Mouse (Mus musculus) forebrain, postnatal 0 days (tissue): ENCODE measurements at regions not wholly inside any gene's neighbourhood (a gene's known extent, or its start where the extent isn't known, plus 50 kb on each side); places are given as distances from the start of the nearest gene placed in this dataset.

Experiments
- ATAC-seq: fragments of 200-750 bp; cut with Nextera tagmentation; 2 replicates; pipeline ENCODE4 v1.8.0; 2017; ENCODE audit warnings: mild to moderate bottlenecking, moderate library complexity
- DNase-seq: peaks from one replicate; pipeline ENCODE4 v3.0.0-alpha.2; 2015
- H3K27ac ChIP-seq: fragments of 300-500 bp; sonication (generic); 2 replicates; pipeline ENCODE4 v1.5.1; 2014; ENCODE audit warnings: low read depth, mild to moderate bottlenecking, antibody characterized with exemption, low read length, moderate library complexity, mixed read lengths
- H3K27me3 ChIP-seq: fragments of 300-500 bp; sonication (generic); 2 replicates; pipeline ENCODE4 v1.6.1; 2014; ENCODE audit warnings: mild to moderate bottlenecking, low read length, mixed read lengths; ENCODE audit not compliant: insufficient read depth
- H3K36me3 ChIP-seq: fragments of 300-500 bp; sonication (generic); 2 replicates; pipeline ENCODE4 v1.6.1; 2014; ENCODE audit warnings: mild to moderate bottlenecking, moderate library complexity; ENCODE audit not compliant: insufficient read depth
- H3K4me1 ChIP-seq: fragments of 300-500 bp; sonication (generic); 2 replicates; pipeline ENCODE4 v1.6.1; 2014; ENCODE audit warnings: antibody characterized with exemption; ENCODE audit not compliant: insufficient read depth
- H3K4me2 ChIP-seq: fragments of 300-500 bp; sonication (generic); 2 replicates; pipeline ENCODE4 v1.6.1; 2014; ENCODE audit warnings: low read depth, mild to moderate bottlenecking, moderate library complexity
- H3K4me3 ChIP-seq: fragments of 300-500 bp; sonication (generic); 2 replicates; pipeline ENCODE4 v1.5.1; 2014; ENCODE audit warnings: low read depth, low read length, mixed read lengths
- H3K9ac ChIP-seq: fragments of 300-500 bp; sonication (generic); 2 replicates; pipeline ENCODE4 v1.6.1; 2014; ENCODE audit warnings: mild to moderate bottlenecking
- H3K9me3 ChIP-seq: fragments of 300-500 bp; sonication (generic); 2 replicates; pipeline ENCODE4 v1.6.1; 2016; ENCODE audit warnings: low read length
- CTCF ChIP-seq: sonication (generic); IDR thresholded peaks from 2 replicates; pipeline ENCODE4 v1.5.1; 2016; ENCODE audit warnings: antibody characterized with exemption, control low read depth, low read depth
- WGBS: fragments of 180-500 bp; shearing (Covaris S2); extraction: QIAGEN DNeasy Blood & Tissue Kit; methylation state at CpG from one replicate; pipeline ENCODE4 v1.1.7; 2014; 5-methylcytosine and 5-hydroxymethylcytosine counted together

GRCm38 (mm10) chr9:62614950-62615349 lies 62.7 kb upstream of the Itga11 start:
- ATAC-seq (no peak), DNase-seq (no peak)
- H3K4me1 ChIP-seq = no peaks in the 10 kb centered on the region
- H3K9me3 ChIP-seq = no peaks in the 10 kb centered on the region
- TF ChIP-seq CTCF = no peak
- no peak overlapping the region for H3K9ac ChIP-seq
- no peaks in the 10 kb centered on the region for H3K36me3 ChIP-seq
- no peak overlapping the region for H3K4me2 ChIP-seq
- no peak overlapping the region for H3K4me3 ChIP-seq
- no peak overlapping the region for H3K27ac ChIP-seq
- WGBS = 83% methylated on average over 4 of the region's 4 CpGs
- no peaks in the 10 kb centered on the region for H3K27me3 ChIP-seq

DNA sequence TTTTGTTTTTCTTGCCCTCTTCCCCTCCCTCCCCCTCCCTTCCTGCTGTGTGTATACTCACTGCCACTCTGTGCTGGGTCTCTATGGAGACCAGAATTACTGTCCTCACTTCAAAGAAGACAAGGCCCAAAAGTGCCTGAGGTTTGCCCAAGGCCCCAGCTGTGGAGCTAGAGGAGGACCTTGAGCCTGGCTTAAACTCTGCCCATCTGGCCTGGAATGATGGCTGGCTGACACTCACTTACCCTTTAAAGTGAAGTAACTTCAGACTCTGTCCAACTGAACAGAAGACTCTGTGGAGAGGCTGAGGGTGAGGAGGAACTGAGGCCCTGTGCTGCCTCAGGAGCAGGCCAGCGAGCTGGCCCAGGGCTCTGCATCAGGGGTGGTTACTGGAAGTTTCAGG lies 61.8 kb upstream of the Itga11 start:
- ATAC-seq (no peak), DNase-seq (no peak)
- Histone ChIP-seq H3K27me3 (no peaks in the 10 kb centered on the region), H3K9me3 (no peaks in the 10 kb centered on the region), H3K36me3 (no peaks in the 10 kb centered on the region), H3K27ac (no peak overlapping the region), H3K4me2 (no peak overlapping the region), H3K4me1 (no peaks in the 10 kb centered on the region), H3K4me3 (no peak overlapping the region), H3K9ac (no peak overlapping the region)
- WGBS = 38% methylated on average over 1 of the region's 1 CpGs
- no peak for TF ChIP-seq CTCF

DNA sequence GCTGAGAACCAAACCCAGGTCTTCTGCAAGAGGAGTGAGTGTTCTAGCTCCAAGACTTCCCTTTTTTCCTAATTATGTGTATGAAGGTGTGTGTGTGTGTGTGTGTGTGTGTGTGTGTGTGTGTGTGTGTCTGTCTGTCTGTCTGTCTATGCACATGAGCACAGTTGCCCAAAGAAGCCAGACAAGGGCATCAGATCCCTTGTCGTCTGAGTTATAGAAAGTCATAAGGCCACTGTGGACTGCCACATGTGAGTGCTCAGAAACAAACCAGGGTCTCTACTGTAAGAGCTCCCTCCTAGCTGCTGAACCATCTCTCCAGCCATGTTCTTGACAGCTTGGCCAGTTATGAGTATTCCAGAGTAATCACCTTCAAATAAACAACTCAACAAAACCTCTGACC lies 58.6 kb upstream of the Itga11 start:
- Histone ChIP-seq H3K9me3 (no peaks in the 10 kb centered on the region), H3K27ac (no peak overlapping the region)
- no peak for TF ChIP-seq CTCF

DNA sequence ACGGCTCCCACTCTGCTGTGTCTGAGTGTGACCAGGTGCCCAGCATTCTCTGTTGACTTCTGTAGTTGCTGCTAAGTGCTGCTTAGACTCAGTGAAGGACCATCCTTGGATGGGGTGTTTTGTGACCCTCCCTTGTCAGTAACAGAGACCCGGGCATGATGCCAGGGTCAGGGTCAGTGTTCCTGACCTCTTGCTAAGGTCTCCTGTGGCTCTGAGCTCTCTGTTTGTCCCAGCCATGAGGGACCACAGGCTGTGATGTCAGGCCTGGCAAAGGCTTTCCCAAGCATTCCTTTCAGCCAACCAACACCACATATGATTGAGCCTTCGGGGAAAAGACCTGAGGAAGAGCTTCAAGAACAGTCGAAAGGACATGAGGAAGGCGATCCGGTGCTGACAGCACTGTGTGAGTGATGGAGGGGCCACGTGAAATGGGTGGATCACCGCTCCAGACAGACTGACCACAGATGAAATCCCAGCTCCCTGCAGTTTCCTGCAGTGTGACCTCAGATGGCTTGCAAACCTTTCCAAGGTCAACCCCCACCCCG lies 56.7 kb upstream of the Itga11 start:
- Histone ChIP-seq H3K4me1 (no peaks in the 10 kb centered on the region), H3K4me3 (no peak overlapping the region), H3K36me3 (no peaks in the 10 kb centered on the region), H3K9ac (no peak overlapping the region), H3K9me3 (no peaks in the 10 kb centered on the region), H3K4me2 (no peak overlapping the region), H3K27me3 (no peaks in the 10 kb centered on the region), H3K27ac (no peak overlapping the region)
- DNase-seq (no peak), ATAC-seq (no peak)
- no peak for TF ChIP-seq CTCF
- 83% methylated on average over 9 of the region's 9 CpGs for WGBS

More for the DNA sequence above, 58.6 kb upstream of the Itga11 start:
- 97% methylated on average over 1 of the region's 1 CpGs for WGBS
- Histone ChIP-seq H3K27me3 (no peaks in the 10 kb centered on the region), H3K4me3 (no peak overlapping the region), H3K4me1 (no peaks in the 10 kb centered on the region), H3K4me2 (no peak overlapping the region), H3K36me3 (no peaks in the 10 kb centered on the region), H3K9ac (no peak overlapping the region)
- ATAC-seq (no peak), DNase-seq (no peak)

DNA sequence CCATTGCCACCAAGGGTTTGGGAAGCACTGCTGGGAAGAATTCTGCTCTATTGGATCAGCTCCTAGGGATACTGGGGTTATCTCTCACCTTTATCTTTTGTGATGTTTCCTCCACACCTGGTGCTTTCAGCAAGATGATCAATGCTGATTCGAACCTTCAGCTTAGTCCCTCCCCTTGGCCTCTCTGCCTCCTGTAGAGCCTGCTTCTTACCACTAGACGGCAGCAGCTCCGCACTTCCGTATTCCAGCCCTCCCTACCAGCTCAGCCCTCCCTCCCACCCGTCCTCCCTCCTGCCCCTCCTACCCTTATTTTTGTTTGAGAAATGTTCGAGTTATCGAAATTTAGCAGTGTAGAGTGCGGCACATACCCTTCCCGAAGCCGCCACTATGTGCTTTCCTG lies 55.5 kb upstream of the Itga11 start:
- no peak overlapping the region for H3K27ac ChIP-seq
- no peak overlapping the region for H3K9ac ChIP-seq
- WGBS = 65% methylated on average over 10 of the region's 10 CpGs
- no peak for DNase-seq
- no peaks in the 10 kb centered on the region for H3K36me3 ChIP-seq
- no peaks in the 10 kb centered on the region for H3K9me3 ChIP-seq
- no peak for ATAC-seq
- TF ChIP-seq CTCF = peak; percentile 47; the same call in 1 of the 2 replicates
- H3K4me2 ChIP-seq = no peak overlapping the region
- no peaks in the 10 kb centered on the region for H3K4me1 ChIP-seq
- no peaks in the 10 kb centered on the region for H3K27me3 ChIP-seq
- H3K4me3 ChIP-seq = no peak overlapping the region

DNA sequence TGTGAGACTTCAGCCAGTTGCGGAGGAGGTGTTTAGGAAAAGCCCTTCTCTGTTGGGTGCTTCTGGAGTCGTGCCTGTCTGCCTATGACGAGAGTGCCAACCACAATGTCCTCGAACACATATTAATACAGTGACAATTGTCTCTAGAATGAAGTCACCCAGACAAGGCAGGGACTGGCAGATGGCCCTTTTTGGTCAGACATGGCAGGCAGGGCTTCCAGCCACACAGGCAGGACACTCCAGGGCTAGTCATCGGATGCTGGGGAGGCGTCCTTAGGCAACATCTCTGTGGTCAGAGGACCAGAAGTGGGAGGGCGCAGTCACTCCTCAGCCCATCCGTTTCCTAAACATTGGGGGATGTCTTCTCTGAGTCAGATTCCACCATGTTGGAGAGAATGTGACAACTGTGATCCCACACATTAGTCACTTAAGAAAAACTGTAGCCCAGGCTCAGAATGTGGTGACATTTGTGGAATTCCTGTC lies 53.0 kb upstream of the Itga11 start:
- Histone ChIP-seq H3K4me2 (no peak overlapping the region), H3K27me3 (no peaks in the 10 kb centered on the region), H3K27ac (no peak overlapping the region), H3K4me3 (no peak overlapping the region), H3K4me1 (no peaks in the 10 kb centered on the region), H3K36me3 (no peaks in the 10 kb centered on the region), H3K9ac (no peak overlapping the region), H3K9me3 (no peaks in the 10 kb centered on the region)
- ATAC-seq = no peak
- DNase-seq = no peak
- 68% methylated on average over 8 of the region's 8 CpGs for WGBS
- no peak for TF ChIP-seq CTCF

DNA sequence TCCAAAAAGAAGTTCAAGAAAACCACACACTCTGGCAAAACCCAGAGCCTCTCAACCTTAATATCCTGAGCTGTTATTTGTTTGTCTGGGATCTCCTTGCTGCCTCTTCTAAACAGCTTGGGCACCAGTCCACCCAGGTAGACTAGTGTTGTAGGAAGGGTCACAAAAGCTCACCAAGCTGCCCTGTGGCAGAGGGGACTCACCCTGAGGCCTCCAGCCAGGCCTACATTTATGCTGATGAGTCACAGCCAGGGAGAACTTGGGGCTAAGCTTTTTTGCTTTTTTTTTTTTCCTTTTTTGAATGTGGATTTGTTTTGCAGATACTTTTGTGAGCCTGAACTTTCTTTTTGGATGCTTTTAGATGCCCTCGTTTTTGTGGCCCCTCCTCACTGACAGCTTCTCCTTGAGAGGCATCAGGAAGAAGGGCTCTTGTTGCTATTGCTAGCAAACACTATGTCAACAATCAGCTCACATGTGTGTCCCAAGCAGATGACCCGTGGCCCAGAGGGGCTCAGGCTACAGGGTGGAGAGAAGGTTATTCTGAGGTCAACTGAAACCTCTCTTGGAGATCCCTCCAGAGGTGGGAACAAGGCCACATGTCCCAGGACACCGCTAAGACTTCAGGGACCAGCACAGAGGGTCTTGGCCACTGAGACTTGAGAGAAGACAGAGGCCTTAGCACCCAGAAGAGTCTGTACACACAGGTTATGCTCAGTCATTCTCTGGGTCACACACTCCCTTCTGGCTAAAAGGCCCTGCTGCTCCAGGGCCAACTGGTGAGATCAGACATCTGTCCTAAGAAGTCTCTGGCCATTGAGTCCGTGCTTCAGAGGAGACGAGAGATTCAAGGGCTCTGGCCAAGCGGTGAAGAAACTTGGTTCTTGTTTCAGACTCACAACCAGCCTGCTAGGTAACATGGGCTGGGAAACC lies 50.3 kb upstream of the Itga11 start:
- ATAC-seq (no peak), DNase-seq (no peak)
- Histone ChIP-seq H3K36me3 (no peaks in the 10 kb centered on the region), H3K4me2 (no peak overlapping the region), H3K9ac (no peak overlapping the region), H3K4me3 (no peak overlapping the region), H3K27me3 (no peaks in the 10 kb centered on the region), H3K27ac (no peak overlapping the region), H3K4me1 (no peaks in the 10 kb centered on the region), H3K9me3 (no peaks in the 10 kb centered on the region)
- no peak for TF ChIP-seq CTCF
- WGBS = 70% methylated on average over 6 of the region's 6 CpGs
